Mouse (Mus musculus) E14TG2a.4 (cell line): ENCODE measurements at regions not wholly inside any gene's neighbourhood (a gene's known extent, or its start where the extent isn't known, plus 50 kb on each side); places are given as distances from the start of the nearest gene placed in this dataset.

Experiments used
- CTCF ChIP-seq: conservative IDR thresholded peaks from 2 replicates; pipeline ENCODE4 v1.5.1; 2014; ENCODE audit warnings: low read length
- POU5F1 ChIP-seq: IDR thresholded peaks from 2 replicates; pipeline ENCODE4 v1.6.1; 2014; ENCODE audit warnings: low read length, borderline replicate concordance

GRCm38 (mm10) chr13:47952946-47953345, 308.1 kb upstream of the Id4 start:
- TF ChIP-seq CTCF (no peak), POU5F1 (no peak)
